Mouse (Mus musculus): Measurements from ENCODE around the gene Jaml. TPM values are rescaled to one million over a fixed set of nuclear protein-coding genes. Genes with fewer than 3 reads are reported as not detected.

Gene Jaml
- polyA plus RNA-seq, 1 experiment from 2014 or later, result 0.51 TPM

Other genes starting within 250 kb of the Jaml start
- gene Kmt2a, start 197.9 kb upstream of the Jaml start, polyA plus RNA-seq (2015; fragmentation: Nextera tagmentation; extraction: Ambion mirVana), result 21.4 and 24.7 TPM in 2 replicates
- gene Atp5l, start 158.4 kb upstream of the Jaml start, polyA plus RNA-seq (2015; fragmentation: Nextera tagmentation; extraction: Ambion mirVana), result 725 and 775 TPM in 2 replicates
- gene Ube4a, start 113.6 kb upstream of the Jaml start, polyA plus RNA-seq (2015; fragmentation: Nextera tagmentation; extraction: Ambion mirVana), result 36.9 and 39.5 TPM in 2 replicates
- not detected in 2 replicates for gene Cd3g, start 98.8 kb upstream of the Jaml start, polyA plus RNA-seq (2015; fragmentation: Nextera tagmentation; extraction: Ambion mirVana)
- gene Cd3d, start 97.4 kb upstream of the Jaml start, polyA plus RNA-seq (2015; fragmentation: Nextera tagmentation; extraction: Ambion mirVana), result not detected in 2 replicates
- gene Cd3e, start 69.6 kb upstream of the Jaml start, polyA plus RNA-seq (2015; fragmentation: Nextera tagmentation; extraction: Ambion mirVana), result not detected in 2 replicates
- 0.30 and 0.36 TPM in 2 replicates for gene Mpzl2, start 39.4 kb upstream of the Jaml start, polyA plus RNA-seq (2015; fragmentation: Nextera tagmentation; extraction: Ambion mirVana)
- 1.6 TPM in 2 replicates for gene Mpzl3, start 24.0 kb upstream of the Jaml start, polyA plus RNA-seq (2015; fragmentation: Nextera tagmentation; extraction: Ambion mirVana)
- 6.6 and 7.2 TPM in 2 replicates for gene Scn2b, start 38.6 kb downstream of the Jaml start, polyA plus RNA-seq (2015; fragmentation: Nextera tagmentation; extraction: Ambion mirVana)
- gene Scn4b, start 59.2 kb downstream of the Jaml start, polyA plus RNA-seq (2015; fragmentation: Nextera tagmentation; extraction: Ambion mirVana), result 0.13 and 0.17 TPM in 2 replicates
- gene BC049352, start 102.8 kb downstream of the Jaml start, polyA plus RNA-seq (2015; fragmentation: Nextera tagmentation; extraction: Ambion mirVana), result not detected in 2 replicates
- not detected in 2 replicates for gene Tmprss4, start 124.9 kb downstream of the Jaml start, polyA plus RNA-seq (2015; fragmentation: Nextera tagmentation; extraction: Ambion mirVana)
- gene Il10ra, start 190.0 kb downstream of the Jaml start, polyA plus RNA-seq (2015; fragmentation: Nextera tagmentation; extraction: Ambion mirVana), result 0.45 and 0.62 TPM in 2 replicates
- gene Tmprss13, start 239.9 kb downstream of the Jaml start, polyA plus RNA-seq (2015; fragmentation: Nextera tagmentation; extraction: Ambion mirVana), result not detected in 2 replicates